Mouse (Mus musculus): Measurements from ENCODE around the gene Dynll1. TPM values are rescaled to one million over a fixed set of nuclear protein-coding genes. Genes with fewer than 3 reads are reported as not detected.

Dynll1 gene
- total and polyA plus RNA-seq, 2 experiments from 2014 or later, result 184 to 1,030 TPM

DNA sequence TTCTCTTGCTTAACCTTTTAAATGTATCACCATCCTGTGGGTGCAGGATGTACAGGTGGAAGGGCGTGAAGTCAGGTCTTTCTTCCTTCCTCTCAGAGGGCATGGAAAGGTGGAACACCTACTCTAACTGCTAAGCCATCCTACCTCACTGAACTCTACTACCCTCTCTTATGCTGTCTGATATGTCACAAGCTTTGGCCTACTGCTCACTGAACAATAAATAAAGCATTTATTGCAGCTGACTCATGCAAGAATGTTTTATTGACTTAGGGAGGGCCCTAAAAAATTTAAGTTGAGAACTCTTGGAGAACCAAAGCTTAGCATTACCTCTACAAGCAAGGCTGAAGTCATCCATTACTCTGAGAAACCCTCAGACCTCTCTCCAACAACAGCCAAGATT is 30.8 kb downstream of the Dynll1 start:
- Histone ChIP-seq H3K27me3 (ENCODE audit: insufficient read depth, low read length) (no peaks in the 10 kb centered on the region), H3K4me2 (ENCODE audit: low read depth, low read length) (peak overlapping the region; percentile 82), H3K9me3 (ENCODE audit: low read length) (no peaks in the 10 kb centered on the region), H3K27ac (no peak overlapping the region), H3K9ac (replicated peaks; ENCODE audit: low read length) (no peak overlapping the region; the same call in 1 of the 2 replicates), H3K4me1 (ENCODE audit: insufficient read depth, low read length) (peaks cover 18% of the 10 kb centered on the region; the same call in 1 of the 2 replicates), H3K4me3 (ENCODE audit: low read length) (no peak overlapping the region), H3K36me3 (ENCODE audit: insufficient read depth, low read length) (peaks cover 6% of the 10 kb centered on the region; the same call in 1 of the 2 replicates)
- DNase-seq (ENCODE audit: low spot score) (no peak), ATAC-seq (no peak)
- no peak for TF ChIP-seq CTCF (IDR thresholded peaks at IDR 0.05; ENCODE audit: low read depth)
- 93% methylated on average over 1 of the region's 1 CpGs for WGBS

DNA sequence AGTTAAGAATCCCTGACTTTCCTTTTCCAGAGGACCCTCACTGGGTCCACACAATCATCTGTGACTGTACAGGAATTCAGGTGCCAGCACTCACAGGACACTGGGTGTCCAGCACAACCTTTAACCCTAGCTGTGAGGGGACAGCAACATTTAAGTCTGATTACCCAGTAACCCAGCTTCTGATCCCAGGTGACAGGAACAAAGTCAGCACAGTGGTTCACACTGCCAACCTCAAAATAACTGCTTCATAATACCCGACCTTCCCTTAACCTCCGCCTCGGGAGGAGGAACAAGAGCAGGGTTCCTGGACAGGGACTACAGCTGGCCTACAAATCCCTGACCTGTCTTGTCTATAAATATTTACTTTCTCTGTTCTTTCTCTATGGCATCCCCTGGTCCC is 32.5 kb downstream of the Dynll1 start:
- no peak overlapping the region for H3K27ac ChIP-seq
- no peak for ATAC-seq
- WGBS, result 67% methylated on average over 3 of the region's 3 CpGs

DNA sequence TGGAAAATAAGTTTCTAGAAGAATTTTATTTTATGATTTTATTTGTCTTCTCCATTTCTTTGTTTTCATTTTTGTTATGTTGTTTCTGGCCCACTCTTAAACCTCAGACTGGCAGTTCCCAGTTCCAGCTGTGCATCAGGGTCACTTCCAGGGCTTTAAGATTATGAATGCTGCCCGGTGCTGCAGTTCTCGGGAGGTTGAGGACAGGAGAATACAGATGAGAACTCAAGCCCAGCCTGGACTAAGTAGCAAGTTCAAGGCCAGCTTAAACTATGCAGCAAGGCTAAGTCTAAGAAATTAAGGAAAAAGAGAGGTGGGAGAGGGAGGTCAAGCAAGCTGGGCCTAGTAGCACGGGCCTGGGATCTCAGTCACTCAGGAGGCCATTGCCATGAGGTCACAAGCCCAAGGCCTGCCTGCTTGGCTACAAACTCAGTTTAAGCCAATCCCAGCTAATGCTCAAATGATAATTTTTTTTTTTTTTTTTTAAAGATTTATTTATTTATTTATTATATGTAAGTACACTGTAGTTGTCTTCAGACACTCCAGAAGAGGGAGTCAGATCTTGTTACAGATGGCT is 33.2 kb downstream of the Dynll1 start:
- H3K27ac ChIP-seq, result no peak overlapping the region
- no peak for TF ChIP-seq CTCF (IDR thresholded peaks at IDR 0.05; ENCODE audit: low read depth)
- DNase-seq (ENCODE audit: low spot score) (no peak), ATAC-seq (no peak)
- no peaks in the 10 kb centered on the region for H3K27me3 ChIP-seq (ENCODE audit: insufficient read depth, low read length)
- peaks cover 18% of the 10 kb centered on the region; the same call in 1 of the 2 replicates for H3K4me1 ChIP-seq (ENCODE audit: insufficient read depth, low read length)
- no peaks in the 10 kb centered on the region for H3K9me3 ChIP-seq (ENCODE audit: low read length)
- no peak overlapping the region for H3K4me3 ChIP-seq (ENCODE audit: low read length)
- no peak overlapping the region for H3K4me2 ChIP-seq (ENCODE audit: low read depth, low read length)
- WGBS, result 69% methylated on average over 3 of the region's 3 CpGs
- peaks cover 9% of the 10 kb centered on the region; the same call in 1 of the 2 replicates for H3K36me3 ChIP-seq (ENCODE audit: insufficient read depth, low read length)
- no peak overlapping the region for H3K9ac ChIP-seq (replicated peaks; ENCODE audit: low read length)

More for the DNA sequence above, 32.5 kb downstream of the Dynll1 start:
- H3K4me3 ChIP-seq (ENCODE audit: low read length), result no peak overlapping the region
- no peak overlapping the region for H3K4me2 ChIP-seq (ENCODE audit: low read depth, low read length)
- no peak overlapping the region for H3K9ac ChIP-seq (replicated peaks; ENCODE audit: low read length)
- H3K9me3 ChIP-seq (ENCODE audit: low read length), result no peaks in the 10 kb centered on the region
- peaks cover 9% of the 10 kb centered on the region; the same call in 1 of the 2 replicates for H3K36me3 ChIP-seq (ENCODE audit: insufficient read depth, low read length)
- no peak for TF ChIP-seq CTCF (IDR thresholded peaks at IDR 0.05; ENCODE audit: low read depth)
- DNase-seq (ENCODE audit: low spot score), result no peak
- H3K27me3 ChIP-seq (ENCODE audit: insufficient read depth, low read length), result no peaks in the 10 kb centered on the region
- peaks cover 18% of the 10 kb centered on the region; the same call in 1 of the 2 replicates for H3K4me1 ChIP-seq (ENCODE audit: insufficient read depth, low read length)

DNA sequence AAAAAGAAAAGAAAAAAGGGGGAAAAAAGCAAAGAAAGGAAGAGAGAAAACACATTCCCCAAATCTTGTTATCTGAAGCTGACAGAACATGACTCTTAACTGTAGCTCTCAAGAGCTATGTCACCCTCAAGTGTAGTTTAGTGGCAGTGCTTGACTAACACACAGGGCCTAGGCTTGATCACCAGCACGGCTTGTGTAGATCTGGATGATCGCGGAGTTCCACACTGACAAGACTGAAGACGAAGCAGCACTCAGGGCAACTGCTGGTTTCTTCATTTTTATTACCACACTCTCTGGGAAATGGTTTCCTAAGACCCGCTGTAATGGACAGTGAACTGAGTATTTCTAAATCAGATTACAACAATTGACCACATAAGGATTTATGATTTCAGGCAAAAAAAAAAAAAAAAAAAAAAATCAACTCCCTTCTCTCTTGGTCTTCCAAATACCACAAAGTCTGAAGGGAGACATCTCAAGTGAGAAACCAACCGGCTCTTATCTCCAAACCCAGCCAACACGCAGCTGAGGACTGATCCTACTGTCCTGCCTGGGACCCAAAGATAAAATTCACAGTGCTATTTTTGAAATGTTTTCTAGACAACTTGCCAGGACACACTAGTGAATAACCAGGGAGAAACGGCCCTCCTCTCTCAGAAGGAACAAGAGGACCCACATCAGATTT is 33.9 kb downstream of the Dynll1 start:
- no peak overlapping the region for H3K9ac ChIP-seq (replicated peaks; ENCODE audit: low read length)
- no peak overlapping the region for H3K4me2 ChIP-seq (ENCODE audit: low read depth, low read length)
- no peak for DNase-seq (ENCODE audit: low spot score)
- H3K27me3 ChIP-seq (ENCODE audit: insufficient read depth, low read length), result no peaks in the 10 kb centered on the region
- no peak overlapping the region for H3K4me3 ChIP-seq (ENCODE audit: low read length)
- ATAC-seq, result no peak
- no peak overlapping the region for H3K27ac ChIP-seq
- H3K9me3 ChIP-seq (ENCODE audit: low read length), result no peaks in the 10 kb centered on the region
- TF ChIP-seq CTCF (IDR thresholded peaks at IDR 0.05; ENCODE audit: low read depth), result no peak
- WGBS, result 85% methylated on average over 8 of the region's 8 CpGs
- H3K36me3 ChIP-seq (ENCODE audit: insufficient read depth, low read length), result peaks cover 9% of the 10 kb centered on the region; the same call in 1 of the 2 replicates
- H3K4me1 ChIP-seq (ENCODE audit: insufficient read depth, low read length), result peaks cover 18% of the 10 kb centered on the region; the same call in 1 of the 2 replicates

DNA sequence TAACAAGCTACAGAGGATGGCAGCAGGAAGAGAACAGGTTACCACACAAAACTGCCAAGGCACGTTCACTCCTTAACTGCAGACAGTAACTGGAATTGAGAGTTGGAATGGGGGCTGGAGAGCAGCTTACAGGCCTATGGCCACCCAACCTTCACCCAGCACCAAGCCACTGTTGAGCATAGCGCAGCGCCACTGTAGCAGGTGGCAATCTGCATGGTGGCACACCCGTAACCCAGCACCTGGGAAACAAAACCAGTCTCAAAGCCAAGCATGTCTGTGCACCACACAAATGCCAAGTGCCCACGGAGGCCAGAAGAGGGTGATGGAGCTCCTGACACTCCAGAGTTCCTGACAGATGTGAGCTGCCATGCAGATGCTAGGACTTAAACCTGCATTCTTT is 34.5 kb downstream of the Dynll1 start:
- no peak overlapping the region for H3K27ac ChIP-seq

DNA sequence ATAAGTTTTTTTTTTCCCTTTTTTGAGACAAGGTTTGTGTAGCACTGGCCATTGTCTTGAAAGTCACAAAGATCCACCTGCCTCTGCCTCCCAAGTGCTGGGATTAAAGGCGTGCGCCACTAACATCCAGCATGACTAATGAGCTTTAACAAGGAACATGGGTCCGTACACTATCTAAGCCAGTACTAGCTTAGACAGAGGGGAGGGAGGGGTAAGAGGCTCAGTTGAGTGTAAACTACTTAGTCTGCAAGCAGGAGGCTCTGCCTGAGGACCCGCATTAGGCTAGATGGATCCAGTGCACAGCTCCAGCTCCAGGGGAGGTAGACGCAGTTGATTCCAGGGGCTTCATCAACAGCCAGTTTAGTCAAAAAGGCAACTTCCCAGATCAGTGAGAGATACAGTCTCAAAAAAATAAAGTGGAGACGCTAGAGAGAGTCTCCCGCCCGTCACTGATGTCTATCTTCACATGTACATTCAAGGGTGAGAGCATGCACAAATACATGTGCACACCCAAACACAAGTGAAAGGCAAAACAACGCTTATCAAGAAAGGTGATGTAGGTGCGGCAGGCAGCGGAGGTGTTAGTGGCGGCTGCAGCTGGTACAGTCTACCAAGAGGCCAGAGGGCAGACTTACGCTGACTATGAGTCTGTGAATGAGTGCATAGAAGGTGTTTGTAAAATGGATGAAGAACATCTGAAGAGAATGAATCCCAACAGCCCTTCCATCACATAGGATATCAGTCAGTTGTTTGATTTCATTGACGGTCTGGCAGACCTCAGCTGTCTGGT is 38.1 kb downstream of the Dynll1 start:
- TF ChIP-seq CTCF (IDR thresholded peaks at IDR 0.05; ENCODE audit: low read depth), result no peak
- Histone ChIP-seq H3K9me3 (ENCODE audit: low read length) (no peaks in the 10 kb centered on the region), H3K36me3 (ENCODE audit: insufficient read depth, low read length) (peaks cover 28% of the 10 kb centered on the region), H3K27ac (no peak overlapping the region), H3K4me1 (ENCODE audit: insufficient read depth, low read length) (no peaks in the 10 kb centered on the region), H3K4me3 (ENCODE audit: low read length) (no peak overlapping the region), H3K9ac (replicated peaks; ENCODE audit: low read length) (no peak overlapping the region), H3K4me2 (ENCODE audit: low read depth, low read length) (no peak overlapping the region), H3K27me3 (ENCODE audit: insufficient read depth, low read length) (no peaks in the 10 kb centered on the region)
- ATAC-seq (no peak), DNase-seq (ENCODE audit: low spot score) (no peak)
- WGBS, result 87% methylated on average over 14 of the region's 14 CpGs

More for the DNA sequence above, 34.5 kb downstream of the Dynll1 start:
- peaks cover 16% of the 10 kb centered on the region; the same call in 1 of the 2 replicates for H3K4me1 ChIP-seq (ENCODE audit: insufficient read depth, low read length)
- no peak overlapping the region for H3K9ac ChIP-seq (replicated peaks; ENCODE audit: low read length)
- WGBS, result 85% methylated on average over 5 of the region's 5 CpGs
- ATAC-seq, result no peak
- H3K36me3 ChIP-seq (ENCODE audit: insufficient read depth, low read length), result peaks cover 9% of the 10 kb centered on the region; the same call in 1 of the 2 replicates
- no peak overlapping the region for H3K4me2 ChIP-seq (ENCODE audit: low read depth, low read length)
- H3K4me3 ChIP-seq (ENCODE audit: low read length), result no peak overlapping the region
- H3K27me3 ChIP-seq (ENCODE audit: insufficient read depth, low read length), result no peaks in the 10 kb centered on the region
- no peaks in the 10 kb centered on the region for H3K9me3 ChIP-seq (ENCODE audit: low read length)
- TF ChIP-seq CTCF (IDR thresholded peaks at IDR 0.05; ENCODE audit: low read depth), result no peak
- no peak for DNase-seq (ENCODE audit: low spot score)
